Mouse (Mus musculus): ENCODE measurements at regions not wholly inside any gene's neighbourhood (a gene's known extent, or its start where the extent isn't known, plus 50 kb on each side); places are given as distances from the start of the nearest gene placed in this dataset.

DNA sequence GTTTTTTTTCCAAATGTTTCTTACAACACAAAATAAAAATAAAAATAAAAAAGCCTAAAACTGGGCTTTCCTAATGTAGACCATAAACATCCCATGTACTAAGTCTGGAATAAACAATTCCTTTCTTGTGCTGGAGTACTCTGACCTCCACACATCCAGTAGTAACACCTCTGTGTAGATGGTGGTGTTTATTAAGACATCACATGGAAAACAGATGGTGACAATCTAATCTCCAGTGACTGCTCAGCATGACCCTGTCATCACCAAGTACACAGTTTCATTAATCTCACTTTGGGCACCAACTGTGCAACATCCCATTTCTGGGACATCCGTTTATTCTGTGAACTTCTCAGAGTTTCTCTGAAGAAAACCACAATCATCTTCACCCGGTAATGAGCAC, 118.7 kb upstream of the Bank1 start:
- DNase-seq (ENCODE audit: low read depth, low spot score) = no peak
- H3K4me3 ChIP-seq (ENCODE audit: insufficient read depth in 1 of 2, low read depth in 1 of 2, low read length in 2 of 2, poor library complexity in 1 of 2, severe bottlenecking in 1 of 2) = no peak overlapping the region
- H3K9me3 ChIP-seq (ENCODE audit: control insufficient read depth, insufficient read depth, low read depth, low read length) = no peaks in the 10 kb centered on the region
- H3K9ac ChIP-seq (ENCODE audit: insufficient read depth, low read depth, low read length, poor library complexity, severe bottlenecking) = no peak overlapping the region
- in situ Hi-C loops (cut with MboI; ENCODE audit: low sequenced_read_pairs in 2 of 2, unreplicated experiment in 2 of 2) = no loop called here
- no peak overlapping the region for H3K27ac ChIP-seq (ENCODE audit: insufficient read depth, low read depth, low read length, poor library complexity, severe bottlenecking)
- H3K4me1 ChIP-seq (ENCODE audit: control insufficient read depth in 2 of 2, insufficient read depth in 2 of 2, low read length in 2 of 2, poor library complexity in 1 of 2) = no peaks in the 10 kb centered on the region
- H3K36me3 ChIP-seq (ENCODE audit: control insufficient read depth, insufficient read depth, low read length, poor library complexity, severe bottlenecking) = no peaks in the 10 kb centered on the region
- TF ChIP-seq ZC3H11A (IDR thresholded peaks at IDR 0.05; ENCODE audit: borderline replicate concordance, low read depth, low read length) (no peak), CHD2 (IDR thresholded peaks at IDR 0.05; ENCODE audit: low read depth, low read length) (no peak), ZNF384 (IDR thresholded peaks at IDR 0.05; ENCODE audit: low read depth, low read length) (no peak), HCFC1 (IDR thresholded peaks at IDR 0.05; ENCODE audit: borderline replicate concordance, insufficient read depth, low read length) (no peak), MAFK (IDR thresholded peaks at IDR 0.05; ENCODE audit: insufficient read depth, low read depth, low read length) (no peak)

DNA sequence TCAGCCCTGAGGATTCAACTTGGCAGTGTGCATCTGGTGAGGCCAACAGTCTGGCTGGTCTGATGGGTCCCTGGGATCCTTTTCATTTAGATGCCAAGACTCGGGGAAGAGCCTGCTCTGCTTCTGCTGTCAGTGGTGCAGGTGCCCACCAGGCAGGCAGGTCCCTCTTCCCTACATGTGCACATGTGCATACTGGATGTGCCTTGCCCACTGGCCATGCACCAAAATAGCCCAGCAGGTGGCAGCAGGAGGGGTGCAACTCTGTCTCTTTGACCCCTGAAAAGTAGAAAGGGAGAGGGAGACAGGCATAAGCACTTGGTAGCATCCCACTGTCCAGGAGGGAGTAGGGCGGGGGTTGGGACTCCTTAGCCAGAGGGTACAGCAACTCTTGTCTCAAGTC, 116.2 kb upstream of the Bank1 start:
- no peaks in the 10 kb centered on the region for H3K4me1 ChIP-seq (ENCODE audit: control insufficient read depth in 2 of 2, insufficient read depth in 2 of 2, low read length in 2 of 2, poor library complexity in 1 of 2)
- H3K4me3 ChIP-seq (ENCODE audit: insufficient read depth in 1 of 2, low read depth in 1 of 2, low read length in 2 of 2, poor library complexity in 1 of 2, severe bottlenecking in 1 of 2) = no peak overlapping the region
- no peaks in the 10 kb centered on the region for H3K9me3 ChIP-seq (ENCODE audit: control insufficient read depth, insufficient read depth, low read depth, low read length)
- H3K36me3 ChIP-seq (ENCODE audit: control insufficient read depth, insufficient read depth, low read length, poor library complexity, severe bottlenecking) = no peaks in the 10 kb centered on the region
- TF ChIP-seq ZC3H11A (IDR thresholded peaks at IDR 0.05; ENCODE audit: borderline replicate concordance, low read depth, low read length) = no peak
- TF ChIP-seq CHD2 (IDR thresholded peaks at IDR 0.05; ENCODE audit: low read depth, low read length) = no peak
- no peak for TF ChIP-seq ZNF384 (IDR thresholded peaks at IDR 0.05; ENCODE audit: low read depth, low read length)
- TF ChIP-seq HCFC1 (IDR thresholded peaks at IDR 0.05; ENCODE audit: borderline replicate concordance, insufficient read depth, low read length) = no peak
- no peak for TF ChIP-seq MAFK (IDR thresholded peaks at IDR 0.05; ENCODE audit: insufficient read depth, low read depth, low read length)
- in situ Hi-C loops (cut with MboI; ENCODE audit: low sequenced_read_pairs in 2 of 2, unreplicated experiment in 2 of 2) = no loop called here
- no peak overlapping the region for H3K27ac ChIP-seq (ENCODE audit: insufficient read depth, low read depth, low read length, poor library complexity, severe bottlenecking)
- no peak for DNase-seq (ENCODE audit: low read depth, low spot score)
- H3K9ac ChIP-seq (ENCODE audit: insufficient read depth, low read depth, low read length, poor library complexity, severe bottlenecking) = no peak overlapping the region

DNA sequence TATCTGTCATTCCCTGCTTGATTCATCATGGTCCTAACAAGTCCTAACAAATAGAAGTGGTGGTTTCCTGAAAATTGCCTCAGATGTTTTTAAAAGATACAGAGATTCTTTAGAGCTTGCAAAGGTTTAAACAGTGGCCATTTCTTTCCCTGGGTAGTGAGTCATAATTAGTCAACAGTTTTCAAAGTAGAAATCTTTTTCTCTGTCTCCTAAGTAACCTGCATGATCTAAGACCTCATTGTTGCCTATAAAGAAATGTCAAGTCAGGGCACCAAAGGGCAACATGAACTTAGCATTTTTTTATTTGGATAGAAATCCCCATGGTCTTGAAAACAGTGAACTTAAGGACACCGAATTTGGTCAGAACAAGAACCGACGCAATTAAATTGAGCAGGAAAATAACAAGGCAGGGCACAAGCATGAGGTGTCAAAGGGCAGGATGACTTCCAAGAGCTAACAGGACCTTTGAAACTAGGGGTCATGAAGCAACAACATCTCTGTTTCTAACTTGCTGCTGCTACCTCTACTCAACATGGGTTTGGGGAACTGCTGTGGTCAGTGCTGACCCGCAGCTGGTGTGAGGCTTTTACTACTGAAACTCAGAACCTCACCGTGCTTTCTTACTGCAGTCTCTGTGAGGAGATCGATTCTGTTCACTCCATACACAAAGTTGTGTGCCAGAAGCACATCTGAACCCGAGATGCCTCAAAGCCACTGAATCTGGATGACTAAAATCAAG, 114.2 kb upstream of the Bank1 start:
- TF ChIP-seq ZNF384 (IDR thresholded peaks at IDR 0.05; ENCODE audit: low read depth, low read length) (no peak), ZC3H11A (IDR thresholded peaks at IDR 0.05; ENCODE audit: borderline replicate concordance, low read depth, low read length) (no peak), HCFC1 (IDR thresholded peaks at IDR 0.05; ENCODE audit: borderline replicate concordance, insufficient read depth, low read length) (no peak), CHD2 (IDR thresholded peaks at IDR 0.05; ENCODE audit: low read depth, low read length) (no peak), MAFK (IDR thresholded peaks at IDR 0.05; ENCODE audit: insufficient read depth, low read depth, low read length) (no peak)
- no peaks in the 10 kb centered on the region for H3K36me3 ChIP-seq (ENCODE audit: control insufficient read depth, insufficient read depth, low read length, poor library complexity, severe bottlenecking)
- H3K9me3 ChIP-seq (ENCODE audit: control insufficient read depth, insufficient read depth, low read depth, low read length) = no peaks in the 10 kb centered on the region
- no peak overlapping the region for H3K4me3 ChIP-seq (ENCODE audit: insufficient read depth in 1 of 2, low read depth in 1 of 2, low read length in 2 of 2, poor library complexity in 1 of 2, severe bottlenecking in 1 of 2)
- no peak overlapping the region for H3K27ac ChIP-seq (ENCODE audit: insufficient read depth, low read depth, low read length, poor library complexity, severe bottlenecking)
- H3K9ac ChIP-seq (ENCODE audit: insufficient read depth, low read depth, low read length, poor library complexity, severe bottlenecking) = no peak overlapping the region
- in situ Hi-C loops (cut with MboI; ENCODE audit: low sequenced_read_pairs in 2 of 2, unreplicated experiment in 2 of 2) = no loop called here
- no peak for DNase-seq (ENCODE audit: low read depth, low spot score)
- no peaks in the 10 kb centered on the region for H3K4me1 ChIP-seq (ENCODE audit: control insufficient read depth in 2 of 2, insufficient read depth in 2 of 2, low read length in 2 of 2, poor library complexity in 1 of 2)

DNA sequence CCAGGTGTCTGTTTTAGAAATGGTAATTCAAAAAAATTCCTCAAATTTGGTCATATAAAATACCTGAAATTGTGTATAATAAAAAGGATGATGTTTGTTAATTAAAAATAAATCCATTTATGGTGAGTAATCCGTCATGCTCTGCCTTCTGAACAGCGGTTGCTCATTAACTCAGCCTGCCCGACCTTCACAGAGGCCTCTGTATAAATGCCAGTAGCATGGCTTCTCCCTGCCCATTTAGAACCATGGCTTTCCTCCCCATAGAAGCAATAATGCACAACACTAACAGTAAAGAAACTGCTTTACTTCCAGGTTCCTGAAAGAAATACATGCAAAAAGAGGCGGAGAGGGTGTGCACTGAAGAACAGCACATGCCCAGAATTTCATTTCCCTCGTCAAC, 113.5 kb upstream of the Bank1 start:
- Histone ChIP-seq H3K9me3 (ENCODE audit: control insufficient read depth, insufficient read depth, low read depth, low read length) (no peaks in the 10 kb centered on the region), H3K36me3 (ENCODE audit: control insufficient read depth, insufficient read depth, low read length, poor library complexity, severe bottlenecking) (no peaks in the 10 kb centered on the region), H3K4me3 (ENCODE audit: insufficient read depth in 1 of 2, low read depth in 1 of 2, low read length in 2 of 2, poor library complexity in 1 of 2, severe bottlenecking in 1 of 2) (no peak overlapping the region), H3K27ac (ENCODE audit: insufficient read depth, low read depth, low read length, poor library complexity, severe bottlenecking) (no peak overlapping the region), H3K9ac (ENCODE audit: insufficient read depth, low read depth, low read length, poor library complexity, severe bottlenecking) (no peak overlapping the region), H3K4me1 (ENCODE audit: control insufficient read depth in 2 of 2, insufficient read depth in 2 of 2, low read length in 2 of 2, poor library complexity in 1 of 2) (no peaks in the 10 kb centered on the region)
- in situ Hi-C loops (cut with MboI; ENCODE audit: low sequenced_read_pairs in 2 of 2, unreplicated experiment in 2 of 2) = no loop called here
- DNase-seq (ENCODE audit: low read depth, low spot score) = no peak
- no peak for TF ChIP-seq ZC3H11A (IDR thresholded peaks at IDR 0.05; ENCODE audit: borderline replicate concordance, low read depth, low read length)
- TF ChIP-seq ZNF384 (IDR thresholded peaks at IDR 0.05; ENCODE audit: low read depth, low read length) = no peak
- no peak for TF ChIP-seq HCFC1 (IDR thresholded peaks at IDR 0.05; ENCODE audit: borderline replicate concordance, insufficient read depth, low read length)
- no peak for TF ChIP-seq CHD2 (IDR thresholded peaks at IDR 0.05; ENCODE audit: low read depth, low read length)
- no peak for TF ChIP-seq MAFK (IDR thresholded peaks at IDR 0.05; ENCODE audit: insufficient read depth, low read depth, low read length)

All from ES-E14 (cell line).